Mouse (Mus musculus) kidney, postnatal 0 days (tissue): ENCODE results near the gene Erp27. TPM values are rescaled to one million over a fixed set of nuclear protein-coding genes. Genes with fewer than 3 reads are reported as not detected.
"Not testable (repeated sequence)": the region's sequence is repeated elsewhere in the genome, so short reads cannot be mapped to it uniquely, and the experiment has no call there.

Experiments used
- ATAC-seq: fragments of 200-750 bp; cut with Nextera tagmentation; replicated peaks from 2 replicates; pipeline ENCODE4 v1.8.0; 2017; ENCODE audit warnings: low read depth, moderate number of reproducible peaks, moderate TSS enrichment, moderate library complexity; ENCODE audit not compliant: low FRiP score
- DNase-seq: peaks from one replicate; pipeline ENCODE4 v3.0.0-alpha.2; 2016; ENCODE audit warnings: low spot score
- H3K27ac ChIP-seq: fragments of 300-500 bp; sonication (generic); 2 replicates; pipeline ENCODE4 v1.5.1; 2014; ENCODE audit warnings: mild to moderate bottlenecking
- H3K27me3 ChIP-seq: fragments of 300-500 bp; sonication (generic); 2 replicates; pipeline ENCODE4 v1.6.1; 2014; ENCODE audit warnings: low read length, mixed read lengths; ENCODE audit not compliant: insufficient read depth
- H3K36me3 ChIP-seq: fragments of 300-500 bp; sonication (generic); 2 replicates; pipeline ENCODE4 v1.6.1; 2014; ENCODE audit warnings: low read length, mixed read lengths; ENCODE audit not compliant: insufficient read depth
- H3K4me1 ChIP-seq: fragments of 300-500 bp; sonication (generic); replicated peaks from 2 replicates; pipeline ENCODE4 v1.6.1; 2014; ENCODE audit warnings: antibody characterized with exemption, low read length, mixed read lengths; ENCODE audit not compliant: insufficient read depth
- H3K4me2 ChIP-seq: fragments of 300-500 bp; sonication (generic); 2 replicates; pipeline ENCODE4 v1.6.1; 2014; ENCODE audit warnings: mild to moderate bottlenecking, low read length, moderate library complexity, mixed read lengths
- H3K4me3 ChIP-seq: fragments of 300-500 bp; sonication (generic); replicated peaks from 2 replicates; pipeline ENCODE4 v1.5.1; 2014; ENCODE audit warnings: low read depth, low read length
- H3K9ac ChIP-seq: fragments of 300-500 bp; sonication (generic); 2 replicates; pipeline ENCODE4 v1.6.1; 2014; ENCODE audit warnings: low read depth, low read length
- H3K9me3 ChIP-seq: fragments of 300-500 bp; sonication (generic); replicated peaks from 2 replicates; pipeline ENCODE4 v1.6.1; 2016; ENCODE audit warnings: low read length, inconsistent platforms, mixed read lengths
- CTCF ChIP-seq: IDR thresholded peaks from 2 replicates; pipeline ENCODE4 v1.5.1; 2016; ENCODE audit warnings: antibody characterized with exemption, low read depth, mild to moderate bottlenecking, moderate library complexity
- WGBS: fragments of 180-500 bp; shearing (Covaris S2); extraction: QIAGEN DNeasy Blood & Tissue Kit; methylation state at CpG from one replicate; pipeline ENCODE4 v1.1.7; 2014; 5-methylcytosine and 5-hydroxymethylcytosine counted together
- polyA plus RNA-seq: library from polyadenylated mRNA; unstranded; fragments of >200 nt; fragmentation: Nextera tagmentation; extraction: Ambion mirVana; gene quantifications from 2 replicates; pipeline ENCODE4 v1.2.1, GENCODE M21; 2015

Gene Erp27
- 0.23 and 0.34 TPM in 2 replicates for polyA plus RNA-seq

DNA sequence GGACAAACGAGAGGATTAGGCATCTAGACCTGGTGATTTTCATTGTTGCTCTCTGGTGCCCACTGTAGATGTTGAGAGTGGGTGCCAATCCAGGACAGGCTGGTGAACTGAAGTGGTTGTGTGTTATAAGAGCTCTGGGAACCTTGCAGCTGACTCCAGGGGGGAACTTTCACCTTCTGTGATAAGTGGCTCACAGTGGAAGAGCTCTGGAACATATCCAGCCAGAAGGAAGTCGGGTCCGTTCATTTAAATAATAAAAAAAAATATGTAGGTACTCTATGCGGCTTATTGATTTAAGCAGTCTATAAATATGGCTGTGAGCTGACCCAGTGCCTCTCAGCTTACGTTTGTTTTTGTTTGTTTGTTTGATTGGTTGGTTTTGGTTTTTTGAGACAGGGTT, at the start of gene Erp27:
Erp27 (minus strand) TSS at position 101 of the 400 bp plus-strand sequence.
- Histone ChIP-seq H3K4me2 (no peak within 1 kb of the TSS), H3K4me1 (no peaks in the 10 kb centered on the region), H3K27me3 (no peaks in the 10 kb centered on the region), H3K9me3 (no peaks in the 10 kb centered on the region), H3K36me3 (no peaks in the 10 kb centered on the region), H3K27ac (no peak within 1 kb of the TSS), H3K9ac (no peak within 1 kb of the TSS), H3K4me3 (no peak within 1 kb of the TSS)
- DNase-seq = no peak
- 77% methylated on average over 5 of the region's 5 CpGs for WGBS
- no peak for ATAC-seq
- no peak for TF ChIP-seq CTCF

DNA sequence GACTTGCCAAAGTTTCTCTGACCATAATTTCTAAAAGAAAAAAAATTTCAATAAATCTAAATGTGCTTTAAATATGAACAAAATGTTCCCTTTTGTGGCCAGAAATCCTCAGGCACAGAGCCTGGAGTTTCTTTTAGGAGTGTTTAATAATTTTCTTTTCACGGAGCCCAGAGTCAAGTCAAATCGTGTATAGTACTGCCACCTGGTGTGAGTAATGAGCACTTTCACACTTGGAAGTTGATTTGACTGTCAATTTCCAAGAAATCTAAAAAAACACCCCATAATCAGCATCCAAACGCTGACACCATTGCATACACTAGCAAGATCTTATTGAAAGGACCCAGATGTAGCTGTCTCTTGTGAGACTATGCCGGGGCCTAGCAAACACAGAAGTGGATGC, 46.9 kb upstream of the Erp27 start:
- TF ChIP-seq CTCF = peak; percentile 71
- H3K36me3 ChIP-seq, H3K4me2 ChIP-seq, H3K27ac ChIP-seq, H3K27me3 ChIP-seq, H3K4me3 ChIP-seq, H3K9ac ChIP-seq, H3K4me1 ChIP-seq, H3K9me3 ChIP-seq, ATAC-seq: not testable (repeated sequence)
- peak; percentile 92 for DNase-seq
- WGBS = 26% methylated on average over 4 of the region's 4 CpGs

DNA sequence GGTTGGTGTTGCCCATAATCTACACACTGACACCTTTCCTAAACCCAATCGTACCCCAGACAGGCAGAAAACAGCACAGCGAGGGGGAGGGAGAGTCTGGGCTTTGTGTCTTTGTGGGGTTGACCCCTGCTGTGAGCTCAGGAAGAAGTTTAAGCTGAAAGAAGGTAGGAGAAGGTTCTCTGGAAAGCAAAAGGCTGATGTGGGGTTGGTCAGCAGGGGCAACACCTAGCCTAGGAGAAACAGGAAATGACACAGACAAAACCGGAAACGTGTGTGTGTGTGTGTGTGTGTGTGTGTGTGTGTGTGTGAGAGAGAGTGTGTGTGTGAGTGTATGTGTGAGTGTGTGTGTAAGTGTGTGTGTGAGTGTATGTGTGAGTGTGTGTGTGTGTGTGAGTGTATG, 45.5 kb upstream of the Erp27 start:
- Histone ChIP-seq H3K9me3 (no peaks in the 10 kb centered on the region), H3K4me1 (peaks cover 3% of the 10 kb centered on the region; the same call in 1 of the 2 replicates), H3K9ac (no peak overlapping the region), H3K27ac (no peak overlapping the region), H3K36me3 (no peaks in the 10 kb centered on the region), H3K4me3 (no peak overlapping the region), H3K27me3 (no peaks in the 10 kb centered on the region), H3K4me2 (no peak overlapping the region)
- ATAC-seq (no peak), DNase-seq (no peak)
- no peak for TF ChIP-seq CTCF
- 69% methylated on average over 4 of the region's 4 CpGs for WGBS

DNA sequence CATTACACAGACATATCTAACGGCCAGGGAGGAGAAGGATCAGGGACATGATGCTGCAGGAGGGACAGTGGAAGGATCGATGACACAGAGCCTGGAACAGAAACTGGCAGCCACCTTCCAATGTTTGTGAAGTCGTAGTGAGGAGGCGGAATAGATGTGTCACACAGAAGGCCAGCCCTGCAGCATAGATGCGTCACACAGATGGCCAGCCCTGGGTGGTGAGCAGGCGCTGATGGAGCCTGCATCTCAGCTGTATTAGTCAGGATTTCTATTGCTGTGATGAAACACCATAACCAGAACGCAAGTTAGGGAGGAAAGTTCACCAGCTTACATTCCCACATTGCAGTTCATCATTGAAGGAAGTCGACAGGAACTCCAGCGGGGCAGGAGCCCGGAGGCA, 43.9 kb upstream of the Erp27 start:
- no peak overlapping the region for H3K4me3 ChIP-seq
- no peak for DNase-seq
- TF ChIP-seq CTCF = no peak
- H3K4me2 ChIP-seq = no peak overlapping the region
- no peak overlapping the region for H3K9ac ChIP-seq
- H3K4me1 ChIP-seq = peaks cover 3% of the 10 kb centered on the region; the same call in 1 of the 2 replicates
- no peaks in the 10 kb centered on the region for H3K36me3 ChIP-seq
- no peaks in the 10 kb centered on the region for H3K27me3 ChIP-seq
- no peaks in the 10 kb centered on the region for H3K9me3 ChIP-seq
- H3K27ac ChIP-seq = no peak overlapping the region
- ATAC-seq = no peak
- WGBS = 64% methylated on average over 10 of the region's 10 CpGs

DNA sequence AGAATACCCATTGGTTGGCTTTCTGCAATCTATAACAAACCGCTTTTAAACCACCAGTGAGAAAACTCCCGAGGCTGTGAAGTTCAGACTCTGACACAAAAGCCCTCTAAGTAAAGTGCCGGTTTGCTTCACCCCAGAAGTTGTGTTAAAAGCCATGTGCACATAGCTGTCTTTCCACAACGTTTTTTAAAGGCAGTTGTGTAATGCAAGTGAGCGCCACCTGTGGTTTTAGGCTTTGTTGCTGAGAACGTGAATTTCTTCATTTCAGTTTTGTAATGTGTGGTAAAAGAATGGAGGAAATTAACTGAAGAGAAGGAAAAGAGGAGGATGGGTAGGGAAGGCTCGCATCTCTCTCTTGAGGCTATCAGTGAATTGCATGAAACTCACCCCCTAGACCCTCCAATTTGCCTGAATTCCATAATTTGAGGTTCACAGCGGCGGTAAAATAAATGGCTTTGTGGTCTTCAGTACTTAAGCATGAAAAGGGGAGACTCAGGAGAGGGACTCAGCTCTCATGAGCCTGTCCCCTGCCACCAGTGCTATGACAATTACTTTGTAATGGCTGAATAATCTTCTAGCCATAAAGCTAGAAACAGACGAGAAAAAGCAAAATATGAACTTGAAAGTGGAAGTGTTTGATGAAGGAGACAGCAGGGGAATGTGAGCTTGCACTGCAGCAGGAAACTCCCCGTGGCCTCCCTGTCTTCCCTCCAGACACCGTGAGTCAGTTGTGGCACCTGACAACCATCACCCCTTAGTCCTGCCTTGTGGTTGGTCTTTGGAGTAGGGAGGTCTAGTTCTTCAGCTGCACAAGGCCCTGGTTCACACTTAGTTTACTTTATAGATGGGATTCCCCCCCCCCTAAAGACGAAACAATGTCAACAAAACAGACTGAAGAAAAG, 42.9 kb upstream of the Erp27 start:
- ATAC-seq (no peak), DNase-seq (no peak)
- WGBS = 68% methylated on average over 13 of the region's 13 CpGs
- Histone ChIP-seq H3K9me3 (no peaks in the 10 kb centered on the region), H3K4me2 (no peak overlapping the region), H3K27ac (no peak overlapping the region), H3K27me3 (no peaks in the 10 kb centered on the region), H3K36me3 (no peaks in the 10 kb centered on the region), H3K9ac (no peak overlapping the region), H3K4me1 (peaks cover 6% of the 10 kb centered on the region; the same call in 1 of the 2 replicates), H3K4me3 (no peak overlapping the region)
- TF ChIP-seq CTCF = no peak

DNA sequence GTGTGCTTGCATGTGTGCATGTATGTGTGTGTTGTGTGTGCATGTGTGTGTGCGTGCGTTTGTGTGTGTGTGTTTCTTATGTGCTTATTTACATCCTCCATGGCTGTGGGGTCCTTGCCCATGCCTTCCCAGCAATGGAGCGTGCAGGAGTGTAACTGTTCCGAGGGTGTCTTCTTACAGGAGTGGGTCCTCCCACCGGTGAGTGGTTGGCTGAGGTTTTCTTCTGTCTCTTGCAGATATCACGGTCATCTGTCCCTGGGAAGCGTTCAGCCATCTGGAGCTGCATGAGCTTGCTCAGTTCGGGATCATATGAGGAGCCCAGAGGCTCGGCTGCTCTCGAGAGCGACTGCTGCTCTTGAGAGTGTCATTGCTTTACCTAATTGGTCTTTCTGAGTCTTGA, 41.0 kb upstream of the Erp27 start:
- no peak overlapping the region for H3K4me2 ChIP-seq
- H3K4me3 ChIP-seq = no peak overlapping the region
- ATAC-seq (no peak), DNase-seq (peak; percentile 65)
- no peak for TF ChIP-seq CTCF
- 0 out of 2 replicates have a peak, but pooled peaks cover 10% of the 10 kb centered on the region for H3K4me1 ChIP-seq
- no peaks in the 10 kb centered on the region for H3K9me3 ChIP-seq
- WGBS = 45% methylated on average over 11 of the region's 11 CpGs
- H3K27me3 ChIP-seq = no peaks in the 10 kb centered on the region
- H3K9ac ChIP-seq = no peak overlapping the region
- H3K27ac ChIP-seq = no peak overlapping the region
- H3K36me3 ChIP-seq = no peaks in the 10 kb centered on the region
